In the genomic region with DNA sequence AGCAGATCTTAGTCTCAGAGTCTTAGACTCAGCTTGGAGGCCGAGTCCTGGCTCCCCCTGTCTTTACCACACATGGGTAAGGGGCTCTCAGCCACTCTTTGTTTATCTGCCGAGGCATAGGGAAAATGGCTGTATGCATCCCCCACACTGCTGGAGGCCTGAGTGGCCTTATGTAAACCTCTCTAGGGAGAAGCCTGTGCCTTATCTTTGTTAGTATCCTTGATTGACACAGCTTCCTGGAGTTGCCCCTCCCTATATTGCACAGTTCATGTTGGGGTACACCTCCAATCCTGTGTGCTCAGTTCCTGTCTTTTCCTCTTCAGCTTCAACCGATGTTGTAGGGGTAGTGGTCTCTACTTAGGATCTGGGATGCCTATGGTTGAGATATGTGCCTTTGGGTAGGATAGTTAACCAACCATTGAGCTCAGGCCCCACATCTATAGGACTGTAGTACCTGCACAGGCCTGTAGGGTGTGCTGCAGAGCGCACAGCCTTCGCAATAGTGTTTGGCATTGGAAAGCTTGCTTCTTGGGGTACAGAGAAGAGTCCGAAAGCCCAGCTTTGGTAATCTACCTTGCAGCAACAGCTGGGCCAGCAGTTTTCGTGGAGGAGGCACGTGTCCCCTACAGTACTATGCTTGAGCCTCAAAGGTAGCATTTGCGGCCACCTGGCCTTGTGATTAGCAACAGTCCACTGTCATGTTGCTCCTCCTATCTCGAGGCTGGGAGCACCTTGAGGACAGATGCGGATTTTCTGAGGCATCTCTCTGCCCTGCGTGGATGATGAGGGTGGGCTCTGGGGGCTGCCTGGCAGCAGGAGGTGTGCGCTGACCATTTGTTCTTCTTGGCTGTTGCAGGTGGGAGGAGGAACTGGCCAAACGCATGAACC, we compare ENCODE assay signal across 8 mouse cellular contexts. TPM values are rescaled to one million over a fixed set of nuclear protein-coding genes. Genes with fewer than 3 reads are reported as not detected.
A peak's percentile ranks its signal among the peaks of the same experiment; 100 is the strongest.
DNase-seq lines count a peak whose midpoint lies in the region; ATAC-seq and TF ChIP-seq lines count a peak whose summit lies in the region.

A gene (plus strand): TSS at position 830 of the 888 bp plus-strand sequence.

- no peaks in the 10 kb centered on the region for H3K27me3 ChIP-seq in heart, embryonic 14.5 days (ENCODE audit: control insufficient read depth, insufficient read depth, low read length)
- no peaks in the 10 kb centered on the region for H3K27me3 ChIP-seq in limb, embryonic 10.5 days (ENCODE audit: low read depth, poor library complexity, severe bottlenecking)

- 47% methylated on average over 14 of the region's 14 CpGs for WGBS in heart, embryonic 14.5 days
- 56% methylated on average over 14 of the region's 14 CpGs for whole genome bisulfite sequencing in limb, embryonic 10.5 days

- peak within 1 kb of the TSS; percentile 41; the same call in 1 of the 2 replicates for H3K9ac ChIP-seq in ES-E14 (ENCODE audit: insufficient read depth, low read depth, low read length, poor library complexity, severe bottlenecking)
- H3K9ac ChIP-seq in heart, embryonic 14.5 days (ENCODE audit: low read length), result peak within 1 kb of the TSS; percentile 54; the same call in 1 of the 2 replicates

- H3K4me3 ChIP-seq in ES-E14 (ENCODE audit: insufficient read depth in 1 of 2, low read depth in 1 of 2, low read length in 2 of 2, poor library complexity in 1 of 2, severe bottlenecking in 1 of 2), result peak within 1 kb of the TSS in 1 of 2 experiments; percentile 5; a peak in 1 of 4 replicates
- H3K4me3 ChIP-seq in heart, embryonic 14.5 days (ENCODE audit: control insufficient read depth in 1 of 2, insufficient read depth in 1 of 2, low read depth in 1 of 2, low read length in 2 of 2), result no peak within 1 kb of the TSS
- no peak within 1 kb of the TSS for H3K4me3 ChIP-seq in limb, embryonic 10.5 days

- no peak for ATAC-seq in heart, embryonic 14.5 days (ENCODE audit: insufficient number of reproducible peaks, insufficient read depth, low FRiP score, low read depth)

- H3K4me2 ChIP-seq in heart, embryonic 14.5 days (ENCODE audit: low read length), result peak within 1 kb of the TSS; percentile 38

- peaks cover 10 to 40% of the 10 kb centered on the region in 2 experiments for H3K4me1 ChIP-seq in ES-E14 (ENCODE audit: control insufficient read depth in 2 of 2, insufficient read depth in 2 of 2, low read length in 2 of 2, poor library complexity in 1 of 2)
- peaks cover 46 to 49% of the 10 kb centered on the region in 2 experiments for H3K4me1 ChIP-seq in heart, embryonic 14.5 days (ENCODE audit: control insufficient read depth in 2 of 2, insufficient read depth in 2 of 2, low read length in 2 of 2)
- peaks cover 59% of the 10 kb centered on the region for H3K4me1 ChIP-seq in limb, embryonic 10.5 days

- H3K9me3 ChIP-seq in ES-E14 (ENCODE audit: control insufficient read depth, insufficient read depth, low read depth, low read length), result no peaks in the 10 kb centered on the region
- H3K9me3 ChIP-seq in heart, embryonic 14.5 days (ENCODE audit: control insufficient read depth, low read length), result no peaks in the 10 kb centered on the region
- no peaks in the 10 kb centered on the region for H3K9me3 ChIP-seq in limb, embryonic 10.5 days (replicated peaks)

- in situ Hi-C loops in ES-E14 (cut with MboI; ENCODE audit: low sequenced_read_pairs in 2 of 2, unreplicated experiment in 2 of 2), result no loop called here

- peak; percentile 69 for DNase-seq in kidney, adult 18-20 months
- no peak for DNase-seq in kidney, postnatal 14 days
- no peak for DNase-seq in ES-E14 (ENCODE audit: low read depth, low spot score)
- DNase-seq in cerebellum, adult 9-11 months, result peak; percentile 61
- peak; percentile 64 for DNase-seq in limb, embryonic 10.5 days (ENCODE audit: low spot score)
- peak; percentile 73 for DNase-seq in mesoderm, embryonic 11.5 days (ENCODE audit: low read depth, low spot score)
- peak; percentile 71 to 72 for DNase-seq in thymus, postnatal 36 days

- H3K27ac ChIP-seq in ES-E14 (ENCODE audit: insufficient read depth, low read depth, low read length, poor library complexity, severe bottlenecking), result 0 out of 2 replicates have a peak within 1 kb of the TSS, but pooled peaks have one; percentile 2
- peak within 1 kb of the TSS; percentile 79 for H3K27ac ChIP-seq in heart, embryonic 14.5 days (replicated peaks in 1 of 2; ENCODE audit: control insufficient read depth in 1 of 2, insufficient read depth in 1 of 2, low read depth in 2 of 2, low read length in 2 of 2)
- H3K27ac ChIP-seq in limb, embryonic 10.5 days, result peak within 1 kb of the TSS; percentile 91

- H3K36me3 ChIP-seq in ES-E14 (ENCODE audit: control insufficient read depth, insufficient read depth, low read length, poor library complexity, severe bottlenecking), result peaks cover 13% of the 10 kb centered on the region
- H3K36me3 ChIP-seq in heart, embryonic 14.5 days (ENCODE audit: control insufficient read depth, insufficient read depth, low read length), result peaks cover 34% of the 10 kb centered on the region
- H3K36me3 ChIP-seq in limb, embryonic 10.5 days, result peaks cover 30% of the 10 kb centered on the region

TF ChIP-seq in ES-E14, 5 proteins besides CTCF, POLR2A, EP300 and RAD21:
- no peak for TF ChIP-seq ZNF384 (IDR thresholded peaks at IDR 0.05; ENCODE audit: low read depth, low read length)
- no peak for TF ChIP-seq ZC3H11A (IDR thresholded peaks at IDR 0.05; ENCODE audit: borderline replicate concordance, low read depth, low read length)
- TF ChIP-seq HCFC1 (IDR thresholded peaks at IDR 0.05; ENCODE audit: borderline replicate concordance, insufficient read depth, low read length), result no peak
- TF ChIP-seq MAFK (IDR thresholded peaks at IDR 0.05; ENCODE audit: insufficient read depth, low read depth, low read length), result no peak
- no peak for TF ChIP-seq CHD2 (IDR thresholded peaks at IDR 0.05; ENCODE audit: low read depth, low read length)

RNA-seq across cellular contexts. Expression of the gene that starts here (rescaled TPM):
- total RNA-seq in ES-E14 (2012; rRNA removed), result 0.09 and 0.16 TPM in 2 replicates
- polyA plus RNA-seq in heart, embryonic 14.5 days (2014; fragmentation: Nextera tagmentation; extraction: Ambion mirVana), result not detected in 2 replicates
- not detected in 2 replicates for polyA plus RNA-seq in limb, embryonic 10.5 days (2016; fragmentation: Nextera tagmentation; extraction: Ambion mirVana)

Comparison
In these comparisons a context has a peak if more than half of its experiments do, and no peak if none do; other contexts are left out.
1. DNase-seq: peak in kidney, adult 18-20 months (single experiment), cerebellum, adult 9-11 months (single experiment), mesoderm, embryonic 11.5 days (single experiment) and thymus, postnatal 36 days (2 of 2); none in kidney, postnatal 14 days (single experiment) and ES-E14 (single experiment).
2. Peak in DNase-seq and H3K27ac ChIP-seq in limb, embryonic 10.5 days; RNA of the gene not detected or under 1 TPM.
3. H3K27ac ChIP-seq: peak in every context shown above with its lines; median percentile 91 in limb, embryonic 10.5 days; 79 in heart, embryonic 14.5 days; 2 in ES-E14.